Mouse (Mus musculus): Measurements from ENCODE around the gene Clstn3. TPM values are rescaled to one million over a fixed set of nuclear protein-coding genes. Genes with fewer than 3 reads are reported as not detected.
"Not testable (repeated sequence)": the region's sequence is repeated elsewhere in the genome, so short reads cannot be mapped to it uniquely, and the experiment has no call there.

Clstn3 gene
- polyA plus RNA-seq, 3 experiments from 2014 or later: not detected

GRCm38 (mm10) chr6:124478874-124479572 lies 14.4 kb upstream of the Clstn3 start:
- ATAC-seq: no peak

GRCm38 (mm10) chr6:124477922-124478651 lies 13.5 kb upstream of the Clstn3 start:
- no peak for ATAC-seq

GRCm38 (mm10) chr6:124477221-124477655 lies 12.6 kb upstream of the Clstn3 start:
- no peak for ATAC-seq

- ATAC-seq: no peak
These were observed 12.2 kb upstream of the Clstn3 start for GRCm38 (mm10) chr6:124476796-124477195.

GRCm38 (mm10) chr6:124476216-124476615 lies 11.6 kb upstream of the Clstn3 start:
- no peak for ATAC-seq

GRCm38 (mm10) chr6:124475335-124476075 lies 10.9 kb upstream of the Clstn3 start:
- ATAC-seq: not testable (repeated sequence)

GRCm38 (mm10) chr6:124474621-124475020 lies 10.0 kb upstream of the Clstn3 start:
- no peak for ATAC-seq

- no peak for ATAC-seq
These were observed 8.2 kb upstream of the Clstn3 start for GRCm38 (mm10) chr6:124472801-124473200.

GRCm38 (mm10) chr6:124471783-124472638 lies 7.4 kb upstream of the Clstn3 start:
- ATAC-seq: not testable (repeated sequence)

GRCm38 (mm10) chr6:124471121-124471520 lies 6.5 kb upstream of the Clstn3 start:
- no peak for ATAC-seq

GRCm38 (mm10) chr6:124465729-124466128 lies 1.1 kb upstream of the Clstn3 start:
- no peak for ATAC-seq

- ATAC-seq: no peak
These were observed 705 bp upstream of the Clstn3 start for GRCm38 (mm10) chr6:124465299-124465698.

- no peak for ATAC-seq
These were observed 708 bp downstream of the Clstn3 start for GRCm38 (mm10) chr6:124463881-124464291.

- ATAC-seq: no peak
These were observed 5.2 kb downstream of the Clstn3 start for GRCm38 (mm10) chr6:124459388-124459787.

GRCm38 (mm10) chr6:124458505-124458904 lies 6.1 kb downstream of the Clstn3 start:
- ATAC-seq: no peak

- no peak for ATAC-seq
These were observed 6.8 kb downstream of the Clstn3 start for GRCm38 (mm10) chr6:124457827-124458226.

- no peak for ATAC-seq
These were observed 8.4 kb downstream of the Clstn3 start for GRCm38 (mm10) chr6:124456243-124456642.

GRCm38 (mm10) chr6:124453756-124454155 lies 10.8 kb downstream of the Clstn3 start:
- no peak for ATAC-seq

- no peak for ATAC-seq
These were observed 12.6 kb downstream of the Clstn3 start for GRCm38 (mm10) chr6:124451995-124452394.

- ATAC-seq: no peak
These were observed 14.8 kb downstream of the Clstn3 start for GRCm38 (mm10) chr6:124449668-124450383.

GRCm38 (mm10) chr6:124448959-124449667 lies 15.5 kb downstream of the Clstn3 start:
- no peak for ATAC-seq

Measured in inflammation-experienced regulatory T-cells, adult 6 months (primary cell).